Mouse (Mus musculus): ENCODE measurements around the gene Insig1.

The Insig1 gene

DNA sequence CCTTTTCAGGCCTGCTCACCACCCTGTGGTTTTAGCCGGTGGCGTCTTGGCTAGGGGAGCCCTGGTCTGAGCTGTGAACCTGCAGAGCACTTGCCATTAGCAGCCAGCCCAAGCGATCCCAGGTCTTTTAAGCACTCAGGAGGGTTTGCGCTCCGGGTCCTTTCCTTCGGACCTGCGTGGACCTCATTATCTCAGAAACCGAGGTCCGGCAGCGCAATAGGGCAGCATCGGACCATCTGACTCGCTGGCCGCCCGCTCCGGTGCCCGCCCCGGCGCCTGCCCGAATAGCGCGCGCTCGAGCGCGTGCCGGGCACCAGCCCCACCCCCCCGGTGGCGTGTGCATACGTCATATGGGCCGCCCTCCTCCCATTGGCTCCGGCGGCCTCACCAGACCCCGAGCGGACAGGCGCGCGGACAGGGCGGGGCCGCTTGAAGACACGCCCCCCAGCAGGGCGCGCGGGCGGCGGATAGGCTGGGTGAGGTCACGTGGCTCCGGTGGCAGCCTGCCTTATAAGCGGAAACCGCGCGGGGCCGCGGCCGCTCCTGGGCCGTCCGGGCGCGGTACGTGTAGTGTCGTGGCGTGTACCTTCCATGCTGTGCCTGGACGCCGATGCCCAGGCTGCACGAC, at the start of gene Insig1:
Gene Insig1 (plus strand): TSS at position 536 of the 628 bp plus-strand sequence.
- DNase-seq, result peak; percentile 98

DNA sequence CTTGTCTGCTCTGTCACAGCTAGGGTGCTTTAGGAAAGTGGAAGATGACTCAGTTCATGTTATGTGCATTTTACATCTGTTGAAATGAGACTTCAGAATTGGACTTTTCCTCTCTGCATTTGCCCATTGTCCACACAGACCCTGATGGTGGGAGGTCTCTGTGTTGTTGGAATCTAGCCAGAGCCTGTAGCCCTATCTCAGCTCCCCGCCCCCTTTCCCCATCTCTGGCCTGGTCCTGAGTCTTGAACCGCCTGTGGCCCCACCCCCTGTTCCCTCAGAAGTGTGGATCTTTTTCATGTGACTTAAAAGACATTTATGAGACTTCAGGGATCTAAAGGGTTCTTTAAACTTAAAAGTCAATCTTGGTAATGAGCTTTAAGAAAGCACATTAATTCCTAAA, 47.7 kb upstream of the Insig1 start:
- no peak for DNase-seq

DNA sequence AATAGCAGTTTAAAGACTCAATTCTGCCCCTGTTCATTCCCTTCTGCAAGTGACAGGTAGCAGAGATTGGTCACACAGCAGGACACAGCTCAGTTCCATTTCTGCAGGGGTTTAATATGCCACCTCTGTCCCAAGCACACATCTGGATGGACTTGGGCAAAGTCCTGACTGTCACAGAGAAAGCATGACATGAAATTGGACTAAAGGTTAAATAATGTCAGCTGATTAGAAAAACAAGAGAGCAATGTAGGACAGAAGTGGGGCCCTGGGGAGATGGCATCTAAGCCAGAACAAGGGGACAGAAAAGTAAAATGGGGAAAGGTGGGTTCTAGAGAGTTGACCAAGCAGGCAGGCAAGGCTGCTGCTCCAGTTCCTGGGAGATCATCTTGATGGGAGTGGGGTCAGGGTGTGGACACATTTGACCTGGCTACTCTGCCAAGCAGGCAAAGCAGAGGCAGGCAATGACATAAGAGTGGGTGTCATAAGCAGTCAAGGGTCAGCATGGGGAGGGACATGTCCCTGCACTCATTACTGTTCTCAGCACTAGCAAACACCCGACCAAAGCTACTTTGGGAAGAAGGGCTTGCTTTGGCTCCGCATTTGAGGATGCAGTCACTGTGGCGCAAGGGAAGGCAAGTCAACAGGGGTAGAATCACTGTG, 39.5 kb upstream of the Insig1 start:
- no peak for DNase-seq

DNA sequence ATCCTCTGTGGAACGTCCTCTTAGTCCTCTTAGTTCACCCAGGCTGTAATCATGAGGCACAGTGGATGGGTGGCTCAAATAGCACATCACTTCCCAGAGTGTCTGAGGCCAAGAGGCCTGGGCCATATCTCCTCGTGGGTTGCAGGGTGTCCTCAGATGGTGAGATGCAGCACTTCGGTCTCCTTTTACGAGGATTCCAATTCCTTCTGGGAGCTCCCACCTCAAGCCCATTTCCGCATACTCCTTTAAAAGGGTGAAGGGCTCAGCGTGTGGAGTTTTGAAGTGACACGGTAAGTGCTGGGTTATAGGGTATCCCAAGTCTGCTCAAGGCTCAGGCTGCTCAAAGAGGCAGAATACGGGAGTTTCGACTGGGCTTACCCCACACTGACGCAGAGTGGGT, 38.3 kb upstream of the Insig1 start:
- DNase-seq, result no peak

DNA sequence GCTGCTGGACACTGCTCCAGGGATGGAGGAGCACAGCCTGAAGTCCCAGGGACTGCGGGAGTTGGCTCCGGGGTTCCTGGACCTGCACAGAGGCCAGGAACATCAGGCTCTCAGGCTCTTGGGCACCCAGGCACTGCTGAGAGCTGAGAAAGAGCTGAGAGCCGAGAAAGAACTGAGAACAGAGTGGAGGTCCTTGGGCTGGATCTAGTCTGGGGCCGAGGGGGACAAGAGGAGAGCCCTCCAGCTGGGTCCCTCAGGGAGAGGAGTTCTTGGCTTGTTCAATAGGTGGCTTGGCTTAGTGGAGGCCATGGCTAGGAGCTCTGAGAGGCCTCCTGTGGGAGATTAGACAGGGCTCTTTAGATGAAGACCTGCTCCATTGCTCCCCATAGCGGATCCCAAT, 37.9 kb upstream of the Insig1 start:
- no peak for DNase-seq

DNA sequence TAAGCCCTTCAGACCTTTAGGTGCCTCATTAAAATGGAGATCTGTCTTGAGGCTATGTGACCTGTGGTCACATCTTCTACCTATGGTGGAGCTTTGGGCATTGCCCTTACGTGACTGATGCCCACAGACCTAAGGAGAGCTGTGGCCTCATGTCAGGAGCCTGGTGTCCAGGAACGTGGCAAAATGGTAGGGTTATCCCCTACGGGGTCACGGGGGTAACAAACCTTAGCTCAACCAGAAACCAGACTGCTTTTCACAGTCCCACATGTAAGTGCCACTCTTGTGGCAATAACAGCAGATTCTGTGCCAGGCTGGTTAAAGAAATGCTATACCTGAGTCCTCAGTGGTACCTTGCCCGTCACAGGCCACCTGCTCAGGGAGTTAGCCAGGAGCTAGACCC, 37.3 kb upstream of the Insig1 start:
- no peak for DNase-seq

DNA sequence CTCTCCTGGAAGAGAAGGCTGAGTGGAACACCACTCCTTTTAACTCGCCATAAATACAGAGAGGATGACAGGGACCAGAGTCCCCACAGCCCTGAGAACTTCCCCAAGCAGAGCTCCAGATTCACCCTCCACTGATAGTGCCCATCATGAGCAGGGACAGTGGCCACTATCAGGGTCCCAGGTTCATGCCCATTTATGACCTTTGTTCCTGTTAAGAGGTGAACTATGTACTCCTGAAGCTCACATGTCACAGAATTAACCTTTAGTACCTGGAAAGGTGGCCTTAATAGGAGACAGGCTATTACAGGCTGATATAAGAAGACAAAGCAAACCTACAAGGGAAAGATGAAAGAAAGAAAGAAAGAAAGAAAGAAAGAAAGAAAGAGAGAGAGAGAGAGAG, 35.2 kb upstream of the Insig1 start:
- DNase-seq, result no peak

DNA sequence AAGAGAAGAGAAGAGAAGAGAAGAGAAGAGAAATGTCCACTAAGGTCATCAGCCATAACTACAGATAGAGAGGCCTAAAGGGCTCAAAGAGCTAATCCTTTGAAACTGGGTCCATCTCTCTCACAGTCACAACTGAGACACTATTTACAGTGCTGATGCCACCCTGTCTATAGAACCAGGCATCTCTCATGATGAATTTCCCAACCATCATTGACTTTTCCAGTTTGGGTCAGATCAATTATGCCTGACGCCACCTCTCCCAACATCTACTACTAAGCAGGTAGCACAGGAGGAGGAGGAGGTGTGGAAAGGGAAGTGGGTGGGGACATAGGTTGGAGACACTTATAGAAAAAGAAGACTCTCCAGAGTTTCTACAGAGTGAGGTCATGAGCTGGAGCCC, 34.6 kb upstream of the Insig1 start:
- DNase-seq, result no peak

DNA sequence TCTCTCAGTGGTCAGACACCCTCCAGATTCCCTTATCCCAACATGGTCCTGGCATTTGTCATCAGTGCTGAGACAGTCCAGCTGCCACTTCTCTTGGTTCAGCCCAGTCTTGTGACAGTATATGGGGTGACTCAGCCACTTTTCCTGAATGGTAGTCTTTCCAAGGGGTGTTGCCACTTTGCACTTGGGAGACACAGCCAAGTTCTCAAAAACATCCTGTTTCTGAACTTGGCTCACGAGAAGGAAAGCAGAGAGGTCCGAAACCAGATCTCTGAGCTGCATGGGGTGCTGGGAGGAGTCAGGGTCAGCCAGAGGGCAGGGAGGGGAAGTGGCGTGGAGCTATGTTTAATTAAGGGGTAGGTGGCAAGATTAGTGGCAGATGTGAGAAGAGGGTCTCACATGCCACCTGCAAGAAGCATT, 34.0 kb upstream of the Insig1 start:
- DNase-seq, result peak; percentile 79

DNA sequence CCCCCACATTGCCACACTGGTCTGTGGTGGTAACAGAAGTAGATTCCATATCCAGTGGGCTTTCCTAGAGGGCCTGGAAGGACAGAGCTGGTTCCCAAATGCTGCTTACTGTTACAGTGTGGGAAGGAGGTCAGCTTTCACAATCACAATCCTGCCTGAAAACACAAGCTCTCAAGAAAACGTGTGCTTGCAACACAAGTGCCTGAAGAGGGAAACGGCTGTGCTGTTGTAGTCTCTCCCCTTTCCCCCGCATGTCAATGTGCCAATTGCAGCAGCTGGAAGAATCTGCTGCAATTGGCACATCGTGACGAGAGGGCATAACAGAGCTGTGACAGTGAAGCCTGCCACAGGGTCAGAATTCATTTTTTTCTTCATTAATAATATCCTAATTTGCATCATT, 33.5 kb upstream of the Insig1 start:
- peak; percentile 80 for DNase-seq

DNA sequence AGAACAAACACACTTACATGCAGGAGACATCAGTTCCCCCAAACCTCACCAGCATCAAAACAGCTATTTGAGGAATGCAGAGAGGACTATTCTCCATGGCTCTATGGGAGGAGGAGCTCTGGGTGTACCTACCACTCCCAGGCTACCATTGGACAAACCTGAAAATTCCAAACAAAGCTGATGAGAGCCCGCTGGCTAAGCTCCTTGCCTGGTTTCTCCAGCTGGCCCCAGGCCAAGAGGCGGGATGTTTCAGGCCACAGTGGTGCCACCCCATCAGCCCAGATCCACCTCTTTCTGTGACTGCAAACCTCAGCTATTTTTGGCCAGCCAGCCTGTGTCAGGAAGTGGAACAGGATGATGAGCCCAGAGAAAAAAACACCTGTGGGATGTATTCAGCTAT, 33.0 kb upstream of the Insig1 start:
- peak; percentile 84 for DNase-seq

DNA sequence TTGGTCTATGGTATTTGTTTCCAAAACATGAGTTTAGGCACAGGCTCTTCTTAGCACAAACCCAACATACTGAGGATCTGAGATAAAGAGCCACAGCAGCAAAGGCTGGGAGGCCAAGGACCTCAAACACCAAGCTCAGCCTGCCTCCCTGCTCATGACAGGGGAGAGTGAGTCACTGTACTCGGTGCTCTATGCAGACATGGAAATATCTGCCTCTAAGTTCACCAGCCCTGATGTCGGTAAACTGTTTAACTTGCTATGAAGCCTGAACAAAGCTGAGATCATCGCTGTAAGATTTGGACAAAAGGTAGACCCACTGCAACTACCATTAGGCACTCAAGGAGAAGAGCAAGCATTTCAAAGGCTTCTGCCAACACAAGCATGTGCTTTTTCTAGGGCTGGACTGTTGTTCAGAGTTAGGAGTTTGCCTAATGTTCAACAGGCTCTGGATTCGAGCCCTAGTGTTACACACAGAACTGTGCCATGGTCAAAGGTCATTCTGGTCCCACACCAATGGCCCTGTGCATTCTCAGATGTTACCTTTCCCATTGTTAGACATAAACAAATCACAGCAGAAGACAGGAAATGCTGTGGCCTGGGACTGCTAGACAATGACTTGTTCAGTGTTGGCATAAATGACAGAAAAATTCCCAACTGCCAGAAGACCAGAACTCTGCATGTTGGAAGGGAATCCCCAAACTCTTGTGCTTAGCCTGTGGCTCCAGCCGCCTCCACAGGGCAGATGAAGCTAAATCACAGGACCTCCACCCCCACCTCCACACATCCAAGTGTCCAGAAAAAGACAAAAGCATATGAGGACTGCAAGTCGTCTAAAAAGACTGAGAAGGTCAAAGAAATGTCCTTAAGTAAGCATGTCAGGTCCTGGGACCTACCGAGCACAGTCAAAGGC, 31.2 kb upstream of the Insig1 start:
- no peak for DNase-seq

DNA sequence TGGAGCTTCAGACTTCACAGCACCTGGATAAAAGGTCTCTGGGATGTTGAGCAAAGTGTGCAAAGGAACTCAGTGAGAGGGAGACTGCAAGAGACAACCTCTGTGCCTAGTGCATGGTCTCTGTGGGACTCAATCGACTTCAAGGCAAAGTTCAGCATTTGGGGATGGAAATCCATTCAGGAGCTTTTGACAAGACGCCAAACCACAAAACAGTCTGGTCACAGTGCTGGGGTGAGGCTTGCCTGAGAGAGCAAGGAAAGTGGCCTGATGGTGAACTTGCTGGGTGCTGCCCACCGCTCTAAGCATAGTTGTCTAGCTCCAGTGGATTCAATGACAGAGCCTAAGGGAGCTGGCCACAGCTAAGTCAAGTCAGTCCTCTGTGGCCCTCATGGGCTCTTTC, 30.4 kb upstream of the Insig1 start:
- no peak for DNase-seq

DNA sequence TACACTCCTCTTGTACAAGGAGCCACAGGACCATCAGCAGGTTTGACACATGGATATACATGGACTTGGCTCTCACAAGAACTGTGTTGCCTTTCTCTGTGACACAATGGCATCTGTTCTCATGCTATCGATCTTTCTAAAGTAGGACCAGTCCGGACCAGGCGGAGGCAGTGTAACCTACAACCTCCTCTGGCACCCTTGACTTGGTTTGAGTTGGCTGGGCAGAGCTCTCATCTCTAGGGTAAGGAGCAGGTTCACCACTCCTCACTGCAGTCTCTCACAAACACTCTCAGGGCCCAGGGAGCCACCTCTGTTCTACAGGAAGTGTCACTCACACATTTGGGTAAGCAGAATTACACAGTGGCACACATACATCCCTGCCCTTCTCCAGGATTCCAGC, 29.1 kb upstream of the Insig1 start:
- DNase-seq, result no peak

DNA sequence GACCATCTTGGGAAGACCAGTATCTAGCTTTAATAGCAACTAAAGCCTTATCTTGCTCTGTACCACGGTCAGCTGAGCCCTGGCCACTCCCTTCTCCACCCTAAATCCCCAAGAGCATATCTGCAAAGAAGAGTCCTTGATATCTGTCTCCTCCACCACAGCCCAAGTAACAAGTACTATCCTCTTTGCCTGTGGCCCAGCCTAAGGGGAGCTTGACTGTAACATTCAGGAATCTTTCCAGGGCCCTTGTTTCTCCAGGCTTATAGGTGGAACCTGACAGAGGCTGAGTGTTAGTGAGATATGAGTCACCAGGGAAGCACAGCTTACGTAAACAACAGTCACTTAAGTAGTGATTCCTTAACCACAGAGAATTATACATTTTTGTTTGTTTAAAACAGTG, 28.4 kb upstream of the Insig1 start:
- DNase-seq, result no peak

DNA sequence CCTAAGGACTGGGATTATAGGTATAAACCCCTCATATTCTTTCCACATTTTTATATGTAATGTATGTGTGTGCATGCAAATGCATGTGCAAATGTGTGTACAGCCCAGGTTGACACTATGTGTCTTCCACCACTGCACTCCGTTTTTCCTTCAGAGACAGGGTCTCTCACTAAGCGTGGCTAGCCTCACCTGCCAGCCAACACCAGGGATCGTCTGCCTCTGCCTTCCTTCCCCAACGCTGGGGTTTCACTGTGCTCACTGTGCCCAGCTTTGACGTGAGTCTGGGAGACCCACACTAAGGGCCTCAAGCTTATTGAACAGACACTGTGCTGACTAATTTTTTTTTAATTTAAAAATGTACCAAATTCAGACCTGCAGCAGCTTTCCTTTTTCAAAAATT, 27.8 kb upstream of the Insig1 start:
- DNase-seq, result no peak

DNA sequence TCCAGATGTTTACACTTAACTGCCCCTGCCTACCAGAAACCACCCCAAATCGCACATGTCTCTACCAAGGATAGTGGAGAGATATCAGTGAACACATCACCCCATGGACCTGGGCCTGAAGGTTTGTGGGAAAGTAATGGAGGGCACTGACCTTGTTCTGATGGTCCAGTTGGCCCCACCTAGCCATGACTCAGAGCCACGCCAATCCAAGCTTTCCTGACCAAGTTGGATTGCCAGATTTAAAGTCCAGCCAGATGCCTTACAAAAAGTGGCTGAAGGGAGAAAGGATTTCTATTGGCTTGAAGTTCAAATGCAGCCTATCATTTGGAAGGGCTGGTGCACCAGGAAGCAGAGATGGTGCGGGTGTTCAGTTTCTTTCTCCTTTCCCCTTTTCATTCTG, 24.2 kb upstream of the Insig1 start:
- DNase-seq, result no peak

DNA sequence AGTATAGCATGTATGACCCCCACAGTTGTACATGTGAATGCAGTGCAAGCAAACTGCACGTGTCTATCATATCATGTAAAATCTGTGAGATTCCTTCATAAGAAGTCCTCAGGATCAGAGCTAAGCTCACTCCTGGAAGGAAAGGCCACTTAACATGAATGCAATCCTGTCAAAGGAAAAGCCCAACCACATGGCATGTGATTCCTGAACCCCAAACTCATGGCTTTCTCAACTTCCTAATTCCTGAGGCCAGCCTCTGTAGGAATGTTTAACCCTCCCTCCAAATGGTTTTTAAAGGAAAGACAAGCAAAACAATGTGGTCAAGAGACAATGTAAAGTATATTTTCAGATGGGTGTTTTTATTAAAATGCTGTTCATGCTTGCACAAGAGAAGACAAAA, 23.2 kb upstream of the Insig1 start:
- no peak for DNase-seq

DNA sequence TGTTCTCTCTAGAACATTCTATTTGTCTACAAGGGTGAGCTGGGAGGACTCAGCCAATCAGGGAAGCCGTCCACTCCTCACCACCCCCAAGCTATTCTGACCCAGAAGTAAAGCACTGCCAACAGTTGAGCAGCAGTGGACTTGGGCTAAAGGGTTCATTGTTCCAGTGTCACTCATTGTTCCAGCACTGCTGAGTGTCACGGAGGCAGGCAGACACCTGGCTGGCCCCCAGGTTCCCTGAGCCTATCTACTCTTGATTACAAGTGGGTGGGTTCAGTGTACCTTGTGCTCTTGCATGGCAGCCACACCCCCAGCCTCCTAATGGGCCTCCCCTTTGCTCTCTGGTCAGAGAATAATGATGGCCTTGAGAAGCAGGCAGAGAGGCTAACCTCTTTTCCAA, 15.7 kb upstream of the Insig1 start:
- no peak for DNase-seq

DNA sequence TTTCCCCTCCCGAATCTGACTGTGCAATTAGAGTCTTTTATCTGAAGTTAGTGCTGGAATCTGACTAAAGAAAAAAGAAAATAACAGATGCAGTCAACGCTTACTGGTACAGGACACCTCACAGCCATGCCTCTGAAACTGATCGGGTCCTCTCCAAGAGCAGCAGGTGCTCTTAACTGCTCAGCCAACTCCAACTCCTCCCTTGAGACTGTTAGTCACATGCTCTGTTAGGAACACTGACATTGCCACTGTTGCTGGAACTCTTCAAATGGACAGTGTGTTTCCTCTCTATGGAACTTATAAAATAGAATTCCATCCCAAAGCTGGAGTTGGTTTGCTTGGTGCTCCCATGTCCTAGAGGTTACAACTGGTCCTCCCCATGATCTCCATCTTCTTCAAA, 14.3 kb upstream of the Insig1 start:
- no peak for DNase-seq

DNA sequence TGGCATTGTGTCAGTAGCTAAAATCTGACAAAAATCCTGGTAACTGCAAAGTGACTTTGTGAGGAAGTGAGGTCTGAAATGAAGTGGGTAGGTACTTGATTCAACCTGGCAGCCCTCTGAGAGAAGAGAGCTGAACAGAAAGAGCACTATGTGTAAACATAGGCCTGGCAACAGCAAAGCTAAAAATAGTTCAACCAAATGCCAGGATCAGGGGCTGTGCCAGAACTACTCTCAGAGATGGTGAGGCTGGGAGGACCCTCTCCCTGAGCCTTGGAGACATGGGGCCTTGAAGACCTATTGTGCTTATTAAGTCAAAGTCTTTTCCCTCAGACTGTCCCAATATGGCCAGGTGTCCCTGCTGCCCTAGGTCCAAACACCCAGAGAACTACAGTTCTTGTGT, 10.7 kb upstream of the Insig1 start:
- peak; percentile 37 for DNase-seq

DNA sequence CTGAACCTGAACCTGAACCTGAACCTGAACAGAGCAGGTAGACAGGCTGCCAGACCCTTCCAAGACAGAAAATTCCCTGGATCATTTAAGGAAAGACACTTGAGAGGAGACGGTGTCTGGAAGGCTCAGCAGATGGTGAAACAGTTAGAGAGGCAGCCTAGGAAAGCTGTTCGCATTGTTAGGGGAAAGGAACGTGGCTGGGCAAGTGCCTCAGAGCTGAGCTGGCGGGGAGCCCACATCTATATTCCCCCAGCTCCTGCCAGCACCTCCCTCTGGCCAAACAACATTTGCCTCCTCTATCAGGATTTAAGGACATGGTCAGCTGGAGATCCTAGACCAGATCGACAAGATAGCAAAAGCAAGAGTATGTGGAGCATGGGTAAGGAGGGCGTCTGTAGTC, 10.2 kb upstream of the Insig1 start:
- DNase-seq, result peak; percentile 33

DNA sequence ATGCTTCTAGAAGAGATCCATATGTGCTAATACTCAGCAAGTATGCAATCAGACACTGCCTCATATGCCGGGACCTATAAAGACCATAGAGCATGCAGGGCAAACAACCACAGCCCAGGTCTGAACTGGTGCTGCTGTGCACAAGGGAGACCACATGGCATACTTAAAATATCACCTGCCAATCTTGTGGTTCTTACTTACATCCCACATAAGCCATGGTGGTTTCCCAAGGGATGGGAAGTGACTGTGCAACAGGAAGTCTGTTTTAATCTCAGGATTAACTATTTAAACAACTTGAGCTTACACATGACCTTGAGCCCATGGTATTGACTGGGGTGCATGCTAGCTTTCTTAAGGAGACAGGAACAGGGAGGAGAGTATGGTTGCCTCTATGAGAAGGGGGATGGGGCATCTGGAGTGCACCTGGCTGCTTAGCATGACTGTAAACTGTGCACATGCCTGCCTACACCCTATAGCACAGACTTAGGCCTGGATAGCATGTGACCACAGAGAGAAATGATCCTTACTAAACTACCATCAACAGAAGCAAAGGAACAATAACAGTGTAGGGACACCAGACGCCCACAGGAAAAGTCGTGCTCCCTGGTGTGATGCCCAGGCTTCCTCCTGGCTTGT, 7.1 kb upstream of the Insig1 start:
- no peak for DNase-seq

DNA sequence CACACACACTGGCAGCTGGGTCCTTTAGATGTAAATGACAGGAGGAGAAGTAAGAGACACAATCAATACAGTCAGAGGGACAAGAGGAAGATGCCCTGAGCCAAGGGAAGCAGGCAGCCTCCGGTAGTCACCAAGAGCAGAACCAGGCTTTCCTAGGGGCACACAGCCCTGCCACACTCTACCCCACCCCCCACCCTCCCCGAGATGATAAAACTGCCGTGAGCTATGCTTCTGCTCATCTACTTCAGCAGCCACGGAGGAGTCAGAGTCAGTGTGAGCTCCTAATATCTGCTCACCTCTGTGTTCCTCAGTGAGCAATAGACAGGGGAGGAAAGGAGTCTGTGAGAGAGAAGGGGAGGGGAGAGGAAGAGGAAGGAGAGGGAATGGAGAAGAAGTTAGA, 5.9 kb upstream of the Insig1 start:
- DNase-seq, result no peak
